Mouse (Mus musculus) layer of hippocampus, adult 11-12 months (tissue): ENCODE data around the gene 4933416C03Rik.

Experiments used
- DNase-seq: peaks from one replicate; pipeline ENCODE4 v3.0.0; 2022; ENCODE audit warnings: low spot score

The 4933416C03Rik gene

GRCm38 (mm10) chr10:116079396-116079795 is 34.3 kb downstream of the 4933416C03Rik start:
- DNase-seq, result no peak

GRCm38 (mm10) chr10:116078636-116079035 is 35.1 kb downstream of the 4933416C03Rik start:
- no peak for DNase-seq

GRCm38 (mm10) chr10:116075954-116076353 is 37.8 kb downstream of the 4933416C03Rik start:
- DNase-seq, result no peak
